Mouse (Mus musculus): ENCODE results near the gene Olfr1183. TPM values are rescaled to one million over a fixed set of nuclear protein-coding genes. Genes with fewer than 3 reads are reported as not detected.
"Not testable (repeated sequence)": the region's sequence is repeated elsewhere in the genome, so short reads cannot be mapped to it uniquely, and the experiment has no call there.

The Olfr1183 gene
- total RNA-seq (2022), result not detected

- not testable (repeated sequence) for DNase-seq (ENCODE audit: low spot score in 2 of 2)
Observed at GRCm38 (mm10) chr2:88454567-88454966, at the start of gene Olfr1183. Olfr1183 (plus strand) TSS chr2:88454867.

- no peak for DNase-seq (ENCODE audit: low spot score in 2 of 2)
Observed at GRCm38 (mm10) chr2:88406353-88406752, 48.3 kb upstream of the Olfr1183 start, which contains the start of gene Olfr1179. Olfr1179 (minus strand) TSS chr2:88406453.

- no peak for DNase-seq (ENCODE audit: low spot score in 2 of 2)
Observed at GRCm38 (mm10) chr2:88419051-88419450, 35.6 kb upstream of the Olfr1183 start, which contains the start of gene Olfr1180. Olfr1180 (minus strand) TSS chr2:88419151.

GRCm38 (mm10) chr2:88426071-88426470 is 28.6 kb upstream of the Olfr1183 start, which contains the start of gene Olfr1181:
Olfr1181 (minus strand) TSS chr2:88426171.
- DNase-seq (ENCODE audit: low spot score in 2 of 2), result no peak

GRCm38 (mm10) chr2:88449031-88449430 is 5.6 kb upstream of the Olfr1183 start, which contains the start of gene Gm13757:
Gm13757 (minus strand) TSS chr2:88449131.
- no peak for DNase-seq (ENCODE audit: low spot score in 2 of 2)

- DNase-seq (ENCODE audit: low spot score in 2 of 2), result no peak
Observed at GRCm38 (mm10) chr2:88483298-88483697, 28.6 kb downstream of the Olfr1183 start, which contains the start of gene Olfr1184. Olfr1184 (plus strand) TSS chr2:88483598.

GRCm38 (mm10) chr2:88493020-88493419 is 38.4 kb downstream of the Olfr1183 start, which contains the start of gene Olfr1185-ps1:
Olfr1185-ps1 (plus strand) TSS chr2:88493320.
- DNase-seq (ENCODE audit: low spot score in 2 of 2), result no peak

- no peak for DNase-seq (ENCODE audit: low spot score in 2 of 2)
Observed at GRCm38 (mm10) chr2:88518251-88518650, 63.6 kb downstream of the Olfr1183 start, which contains the start of gene Olfr1186. Olfr1186 (plus strand) TSS chr2:88518551.

Other genes starting within 250 kb of the Olfr1183 start
- not detected for gene Olfr1170, start 226.5 kb upstream of the Olfr1183 start, total RNA-seq (2022)
- gene Olfr1173, start 175.0 kb upstream of the Olfr1183 start, total RNA-seq (2022), result not detected
- not detected for gene Olfr1174-ps, start 139.7 kb upstream of the Olfr1183 start, total RNA-seq (2022)
- not detected for gene Olfr1175-ps, start 127.7 kb upstream of the Olfr1183 start, total RNA-seq (2022)
- not detected for gene Olfr1176, start 118.1 kb upstream of the Olfr1183 start, total RNA-seq (2022)
- not detected for gene Olfr1177-ps, start 108.4 kb upstream of the Olfr1183 start, total RNA-seq (2022)
- gene Olfr1178, start 67.8 kb upstream of the Olfr1183 start, total RNA-seq (2022), result not detected
- gene Olfr1179, start 48.4 kb upstream of the Olfr1183 start, total RNA-seq (2022), result not detected
- not detected for gene Olfr1180, start 35.7 kb upstream of the Olfr1183 start, total RNA-seq (2022)
- not detected for gene Olfr1181, start 28.7 kb upstream of the Olfr1183 start, total RNA-seq (2022)
- gene Gm13757, start 5.7 kb upstream of the Olfr1183 start, total RNA-seq (2022), result not detected
- not detected for gene Olfr1184, start 28.7 kb downstream of the Olfr1183 start, total RNA-seq (2022)
- gene Olfr1185-ps1, start 38.5 kb downstream of the Olfr1183 start, total RNA-seq (2022), result not detected
- not detected for gene Olfr1186, start 63.7 kb downstream of the Olfr1183 start, total RNA-seq (2022)
- not detected for gene Olfr1188, start 102.1 kb downstream of the Olfr1183 start, total RNA-seq (2022)
- not detected for gene Olfr1189, start 131.6 kb downstream of the Olfr1183 start, total RNA-seq (2022)
- gene Olfr1191-ps1, start 185.7 kb downstream of the Olfr1183 start, total RNA-seq (2022), result under 1 TPM in 1 of 4 experiments, not detected in 3; 0.08 TPM
- not detected for gene Olfr1192-ps1, start 193.6 kb downstream of the Olfr1183 start, total RNA-seq (2022)
- gene Olfr1193, start 220.8 kb downstream of the Olfr1183 start, total RNA-seq (2022), result not detected
- not detected for gene Olfr1195, start 234.3 kb downstream of the Olfr1183 start, total RNA-seq (2022)
- gene Olfr1196, start 249.7 kb downstream of the Olfr1183 start, total RNA-seq (2022), result not detected